Mouse (Mus musculus) liver, postnatal 0 days (tissue): ENCODE measurements around the gene Ubtd1.

Experiments
- CTCF ChIP-seq: sonication (generic); IDR thresholded peaks from 2 replicates; pipeline ENCODE4 v1.5.1; 2016; ENCODE audit warnings: antibody characterized with exemption, low read depth
- EP300 ChIP-seq: IDR thresholded peaks from 2 replicates; pipeline ENCODE4 v1.6.1; 2016; ENCODE audit warnings: antibody characterized with exemption, low read depth, mild to moderate bottlenecking

- TF ChIP-seq CTCF: peak; percentile 40
- no peak; the same call in 1 of the 2 replicates for TF ChIP-seq EP300
Measured at GRCm38 (mm10) chr19:41980819-41981594, 556 bp upstream of the Ubtd1 start, which contains the start of gene Mms19.
